ENCODE assay signal across 8 mouse cellular contexts in the genomic region with DNA sequence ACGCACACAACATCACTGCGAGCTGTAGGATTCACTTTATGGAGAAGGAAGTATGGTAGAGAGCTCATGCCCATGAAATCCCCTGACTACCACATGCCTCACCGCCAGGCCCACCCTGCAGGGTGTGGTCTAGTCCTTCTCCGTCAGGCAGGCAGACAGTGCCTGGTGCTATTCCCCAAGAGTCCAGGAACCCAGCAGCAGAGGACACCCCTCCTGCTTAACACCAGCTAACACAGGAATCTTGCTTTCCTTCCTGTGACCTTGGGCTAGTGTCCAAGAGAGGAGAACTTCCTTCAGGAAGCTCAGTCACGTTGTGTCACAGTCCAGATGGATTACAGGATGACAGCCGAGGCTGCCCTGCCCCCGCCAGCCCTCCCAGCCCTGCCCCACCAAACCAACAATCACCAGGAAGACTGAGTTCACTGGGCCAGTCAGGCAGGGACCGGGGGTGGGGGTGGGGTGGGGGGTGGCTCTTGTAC. TPM values are rescaled to one million over a fixed set of nuclear protein-coding genes. Genes with fewer than 3 reads are reported as not detected.
DNase-seq lines count a peak whose midpoint lies in the region; ATAC-seq lines count a peak whose summit lies in the region.

No protein-coding gene starts in this region.

- H3K27me3 ChIP-seq in heart, embryonic 11.5 days (ENCODE audit: control insufficient read depth, insufficient read depth, low read length): no peaks in the 10 kb centered on the region

- peak overlapping the region; percentile 84 for H3K27ac ChIP-seq in heart, embryonic 11.5 days (ENCODE audit: low read depth, low read length)

- peak; percentile 77 for ATAC-seq in heart, embryonic 11.5 days (replicated peaks; ENCODE audit: insufficient number of reproducible peaks, low FRiP score, low TSS enrichment)

- DNase-seq in embryo, embryonic 10 days (ENCODE audit: low spot score): peak; percentile 33
- no peak for DNase-seq in embryo, embryonic 9.5 days (ENCODE audit: extremely low spot score)
- peak; percentile 86 for DNase-seq in kidney, postnatal 14 days
- DNase-seq in lung, postnatal 36 days: peak; percentile 89
- DNase-seq in cerebellum, adult 18-20 months: no peak
- no peak for DNase-seq in layer of hippocampus, adult 18-20 months (ENCODE audit: low spot score in 2 of 2)
- no peak for DNase-seq in testis, postnatal 10 days (ENCODE audit: low spot score)

- no peaks in the 10 kb centered on the region for H3K36me3 ChIP-seq in heart, embryonic 11.5 days (ENCODE audit: control insufficient read depth, insufficient read depth, low read length)

- WGBS in heart, embryonic 11.5 days (ENCODE audit: insufficient replicate concordance): 35% methylated on average over 8 of the region's 8 CpGs

- H3K4me1 ChIP-seq in heart, embryonic 11.5 days (ENCODE audit: control insufficient read depth, insufficient read depth, low read length): peaks cover 13% of the 10 kb centered on the region

- no peak overlapping the region for H3K4me3 ChIP-seq in heart, embryonic 11.5 days (ENCODE audit: low read depth, low read length)

- no peaks in the 10 kb centered on the region for H3K9me3 ChIP-seq in heart, embryonic 11.5 days (replicated peaks; ENCODE audit: control insufficient read depth, low read length)

- H3K9ac ChIP-seq in heart, embryonic 11.5 days (ENCODE audit: low read depth, low read length): no peak overlapping the region

- H3K4me2 ChIP-seq in heart, embryonic 11.5 days: no peak overlapping the region; the same call in 1 of the 2 replicates

RNA-seq across cellular contexts. Expression of gene Cdc42bpb, which starts 9.2 kb away (rescaled TPM):
- polyA plus RNA-seq in heart, embryonic 11.5 days (2014; fragmentation: Nextera tagmentation; extraction: Ambion mirVana): 25.4 and 33.2 TPM in 2 replicates
- total RNA-seq in layer of hippocampus, adult 18-20 months (2021): 100 to 1,000 TPM; 119 to 124 TPM

RNA-seq across cellular contexts. Expression of gene Lbhd2, which starts 19.9 kb away (rescaled TPM):
- 0.50 TPM in 1 of 2 replicates, not detected in the other for polyA plus RNA-seq in heart, embryonic 11.5 days (2014; fragmentation: Nextera tagmentation; extraction: Ambion mirVana)
- 1 to 10 TPM in 1 of 2 experiments, under 1 TPM in 1; 0.53 to 1.2 TPM for total RNA-seq in layer of hippocampus, adult 18-20 months (2021)

RNA-seq across cellular contexts. Expression of gene Exoc3l4, which starts 30.1 kb away (rescaled TPM):
- 11.3 and 11.6 TPM in 2 replicates for polyA plus RNA-seq in heart, embryonic 11.5 days (2014; fragmentation: Nextera tagmentation; extraction: Ambion mirVana)
- total RNA-seq in layer of hippocampus, adult 18-20 months (2021): 1 to 10 TPM; 6.1 to 7.1 TPM

RNA-seq across cellular contexts. Expression of gene Tnfaip2, which starts 55.6 kb away (rescaled TPM):
- polyA plus RNA-seq in heart, embryonic 11.5 days (2014; fragmentation: Nextera tagmentation; extraction: Ambion mirVana): 7.7 and 11.2 TPM in 2 replicates
- 1 to 10 TPM in 1 of 2 experiments, under 1 TPM in 1; 0.30 to 1.7 TPM for total RNA-seq in layer of hippocampus, adult 18-20 months (2021)

Comparison
In these comparisons a context has a peak if more than half of its experiments do, and no peak if none do; other contexts are left out.
1. DNase-seq: peak in embryo, embryonic 10 days (single experiment), kidney, postnatal 14 days (single experiment) and lung, postnatal 36 days (single experiment); none in embryo, embryonic 9.5 days (single experiment), cerebellum, adult 18-20 months (0 of 2), layer of hippocampus, adult 18-20 months (0 of 2) and testis, postnatal 10 days (single experiment).